Mouse (Mus musculus): ENCODE data around the gene Tmem86a. TPM values are rescaled to one million over a fixed set of nuclear protein-coding genes. Genes with fewer than 3 reads are reported as not detected.

The Tmem86a gene
- polyA plus RNA-seq, 1 experiment from 2014 or later, result 31.9 TPM

DNA sequence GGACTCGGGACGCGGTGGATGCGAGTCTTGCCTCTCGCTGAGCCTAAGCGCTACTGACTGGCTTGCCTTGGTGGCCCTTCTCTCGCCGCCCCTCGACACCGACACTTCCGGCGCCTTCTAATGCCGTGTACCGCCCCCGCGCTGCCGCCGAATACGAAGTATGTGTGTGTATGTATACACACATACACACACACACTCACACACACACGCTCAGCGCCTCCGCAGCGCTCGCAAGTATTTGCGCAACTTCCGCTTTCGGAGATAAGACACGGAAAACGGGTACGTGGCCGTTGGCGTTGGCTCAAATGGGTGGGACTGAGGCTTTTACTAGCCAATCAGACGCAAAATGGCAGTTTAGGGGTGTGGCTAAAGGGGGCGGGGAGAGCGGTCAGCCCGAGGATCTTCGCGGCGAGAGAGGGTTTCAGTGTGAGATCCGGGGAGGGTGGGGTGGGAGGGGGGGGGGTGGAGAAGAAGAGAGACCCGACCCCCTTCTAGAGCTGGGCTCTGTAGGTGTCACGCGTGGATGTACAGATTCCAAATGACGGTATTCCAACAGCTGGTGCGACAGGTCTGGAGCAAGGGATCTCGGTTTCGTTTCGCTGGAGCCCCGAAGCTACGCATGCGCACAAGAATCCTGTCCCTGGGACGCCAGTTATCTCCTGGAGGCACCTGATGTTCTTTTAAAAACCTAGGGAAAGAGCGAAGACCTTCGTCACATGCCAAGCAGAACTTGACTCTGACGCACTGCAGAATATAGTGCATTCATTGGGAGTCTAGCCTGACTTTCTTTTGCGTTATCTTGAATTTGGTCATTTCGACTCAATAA is 42.0 kb upstream of the Tmem86a start, which contains the start of gene Spty2d1:
Spty2d1 (minus strand) TSS at position 244 of the 826 bp plus-strand sequence.
- WGBS, result 1% methylated on average over 57 of the region's 57 CpGs
- H3K9ac ChIP-seq, result peak within 1 kb of the TSS; percentile 64
- peak within 1 kb of the TSS; percentile 91 for H3K27ac ChIP-seq (ENCODE audit: low read depth)
- no peaks in the 10 kb centered on the region for H3K27me3 ChIP-seq (ENCODE audit: insufficient read depth, low read length)
- TF ChIP-seq CTCF (IDR thresholded peaks at IDR 0.05; ENCODE audit: low read depth), result no peak
- H3K36me3 ChIP-seq (ENCODE audit: insufficient read depth), result no peaks in the 10 kb centered on the region
- ATAC-seq (ENCODE audit: insufficient read depth) (peak; percentile 96), DNase-seq (peak; percentile 100)
- peak within 1 kb of the TSS; percentile 92 for H3K4me2 ChIP-seq
- H3K9me3 ChIP-seq (ENCODE audit: low read depth, low read length), result no peaks in the 10 kb centered on the region
- H3K4me3 ChIP-seq (ENCODE audit: low read depth, low read length), result peak within 1 kb of the TSS; percentile 60
- H3K4me1 ChIP-seq (ENCODE audit: insufficient read depth), result no peaks in the 10 kb centered on the region

DNA sequence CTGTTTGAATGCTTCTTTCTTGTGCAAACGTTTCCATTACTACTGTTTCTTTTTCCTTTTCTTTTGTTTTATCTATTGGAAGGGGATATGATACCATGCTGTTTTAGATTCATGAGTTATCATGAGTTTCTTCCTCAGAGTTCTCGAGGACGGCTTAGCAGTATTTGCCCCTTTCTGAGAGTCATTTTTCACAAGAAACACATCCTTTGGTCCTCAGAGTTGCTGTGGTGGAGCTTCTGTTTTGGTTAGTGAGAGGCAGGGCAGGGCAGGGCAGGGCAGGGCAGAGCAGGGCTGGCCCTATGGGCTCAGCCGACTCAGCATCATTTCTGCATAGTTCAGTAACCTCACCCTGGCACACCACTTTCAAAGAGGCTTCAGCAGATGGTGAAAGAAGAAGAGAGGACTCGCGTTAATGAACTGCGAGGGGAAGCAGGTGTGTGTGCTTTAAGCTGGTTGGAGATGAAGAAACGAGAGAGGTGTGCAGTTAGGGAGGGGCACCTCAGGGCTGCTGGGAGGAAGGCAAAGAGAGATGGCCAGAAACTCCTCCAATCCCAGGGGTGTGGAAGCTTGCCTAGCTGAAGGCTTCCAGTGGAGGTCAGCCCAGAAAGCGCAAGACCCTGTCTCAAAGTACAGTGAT is 37.2 kb upstream of the Tmem86a start:
- H3K9me3 ChIP-seq (ENCODE audit: low read depth, low read length), result no peaks in the 10 kb centered on the region
- DNase-seq, result no peak
- H3K27ac ChIP-seq (ENCODE audit: low read depth), result 0 out of 2 replicates have a peak overlapping the region, but pooled peaks have one; percentile 8
- no peak overlapping the region for H3K9ac ChIP-seq
- no peak overlapping the region for H3K4me2 ChIP-seq
- peaks cover 7% of the 10 kb centered on the region for H3K4me1 ChIP-seq (ENCODE audit: insufficient read depth)
- H3K27me3 ChIP-seq (ENCODE audit: insufficient read depth, low read length), result no peaks in the 10 kb centered on the region
- 33% methylated on average over 9 of the region's 9 CpGs for WGBS
- TF ChIP-seq CTCF (IDR thresholded peaks at IDR 0.05; ENCODE audit: low read depth), result no peak
- no peak overlapping the region for H3K4me3 ChIP-seq (ENCODE audit: low read depth, low read length)
- ATAC-seq (ENCODE audit: insufficient read depth), result no peak
- no peaks in the 10 kb centered on the region for H3K36me3 ChIP-seq (ENCODE audit: insufficient read depth)

DNA sequence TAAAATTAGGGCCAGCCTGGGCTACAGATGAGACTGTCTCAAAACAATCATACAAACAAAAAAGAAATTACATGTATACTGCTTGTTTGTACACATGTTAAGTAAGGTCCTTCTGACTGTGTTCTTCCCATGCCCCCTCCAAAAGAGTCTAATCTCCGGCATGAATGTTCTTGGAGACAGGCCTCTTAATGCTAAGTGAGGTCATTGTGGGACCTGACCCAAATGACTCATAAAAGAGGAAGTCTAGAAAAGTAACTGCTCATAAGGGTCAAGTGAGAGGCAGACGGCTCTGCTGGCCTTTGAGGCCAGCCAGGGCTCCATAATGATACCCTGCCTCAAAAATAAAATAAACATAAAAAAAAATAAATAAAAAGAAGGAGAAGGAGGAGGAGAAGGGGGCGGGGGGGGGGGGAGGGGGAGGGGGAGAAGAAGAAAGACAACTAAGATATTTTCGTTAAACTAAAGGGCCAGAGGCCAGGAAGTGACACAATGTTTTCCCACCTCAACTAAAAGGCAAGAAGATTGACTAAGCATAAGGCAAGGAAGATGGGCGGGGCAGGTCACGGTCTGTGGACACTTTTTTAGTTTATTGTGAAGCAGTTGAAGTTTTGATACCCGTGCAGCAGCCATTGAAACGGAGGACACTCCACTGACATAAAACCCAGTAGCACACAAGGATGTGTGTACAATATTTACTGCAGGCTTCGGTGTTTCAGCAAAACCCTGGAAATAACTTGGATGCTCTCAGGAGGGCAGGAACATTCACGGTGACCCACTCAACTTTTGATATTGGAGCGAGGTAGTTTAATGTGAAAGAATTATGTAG is 35.6 kb upstream of the Tmem86a start:
- H3K9ac ChIP-seq, result no peak overlapping the region
- peak overlapping the region; percentile 84 for H3K27ac ChIP-seq (ENCODE audit: low read depth)
- ATAC-seq (ENCODE audit: insufficient read depth) (no peak), DNase-seq (peak; percentile 58)
- H3K36me3 ChIP-seq (ENCODE audit: insufficient read depth), result no peaks in the 10 kb centered on the region
- no peak overlapping the region for H3K4me3 ChIP-seq (ENCODE audit: low read depth, low read length)
- no peak for TF ChIP-seq CTCF (IDR thresholded peaks at IDR 0.05; ENCODE audit: low read depth)
- H3K4me1 ChIP-seq (ENCODE audit: insufficient read depth), result peaks cover 7% of the 10 kb centered on the region
- no peaks in the 10 kb centered on the region for H3K9me3 ChIP-seq (ENCODE audit: low read depth, low read length)
- no peaks in the 10 kb centered on the region for H3K27me3 ChIP-seq (ENCODE audit: insufficient read depth, low read length)
- H3K4me2 ChIP-seq, result peak overlapping the region; percentile 43; the same call in 1 of the 2 replicates
- WGBS, result 49% methylated on average over 10 of the region's 11 CpGs

DNA sequence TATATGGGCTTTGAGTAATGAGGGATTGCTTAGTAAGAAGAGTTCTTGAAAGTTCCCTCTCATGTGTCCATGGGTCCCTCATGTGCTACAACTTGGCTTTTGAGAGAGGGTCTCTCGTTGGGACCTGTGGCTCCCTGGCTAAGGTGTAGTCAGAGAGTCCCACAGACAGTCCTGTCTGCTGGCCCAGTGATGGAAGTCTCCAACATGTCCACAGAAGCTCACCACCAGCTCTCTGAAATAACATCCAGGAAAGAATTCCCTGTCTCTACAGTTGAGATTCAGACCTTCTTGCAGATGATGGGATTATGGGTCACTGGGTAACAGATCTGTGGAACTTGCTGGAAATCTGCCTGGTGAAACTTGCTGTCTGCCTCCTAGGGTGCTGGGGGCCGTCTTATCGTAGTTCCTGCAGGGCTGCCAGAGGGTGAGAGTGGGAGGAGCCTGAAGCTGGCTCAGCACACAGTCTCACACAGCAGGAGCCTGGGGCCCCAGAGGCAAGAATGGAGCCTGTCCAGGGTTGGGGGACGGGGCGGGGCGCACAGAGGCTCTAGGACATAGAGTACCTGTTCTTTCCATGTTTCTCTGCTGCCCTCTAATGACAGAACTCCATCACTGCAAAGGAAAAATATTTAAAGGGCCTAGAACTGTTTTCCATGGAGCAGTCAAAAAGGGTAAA is 34.9 kb upstream of the Tmem86a start:
- H3K4me1 ChIP-seq (ENCODE audit: insufficient read depth), result peaks cover 7% of the 10 kb centered on the region
- peak; percentile 93 for DNase-seq
- H3K27me3 ChIP-seq (ENCODE audit: insufficient read depth, low read length), result no peaks in the 10 kb centered on the region
- ATAC-seq (ENCODE audit: insufficient read depth), result peak; percentile 99
- peak overlapping the region; percentile 43 for H3K4me2 ChIP-seq
- H3K36me3 ChIP-seq (ENCODE audit: insufficient read depth), result no peaks in the 10 kb centered on the region
- WGBS, result 8% methylated on average over 6 of the region's 6 CpGs
- H3K9me3 ChIP-seq (ENCODE audit: low read depth, low read length), result no peaks in the 10 kb centered on the region
- H3K4me3 ChIP-seq (ENCODE audit: low read depth, low read length), result no peak overlapping the region
- peak overlapping the region; percentile 23; the same call in 1 of the 2 replicates for H3K9ac ChIP-seq
- H3K27ac ChIP-seq (ENCODE audit: low read depth), result peak overlapping the region; percentile 84
- TF ChIP-seq CTCF (IDR thresholded peaks at IDR 0.05; ENCODE audit: low read depth), result peak; percentile 78

DNA sequence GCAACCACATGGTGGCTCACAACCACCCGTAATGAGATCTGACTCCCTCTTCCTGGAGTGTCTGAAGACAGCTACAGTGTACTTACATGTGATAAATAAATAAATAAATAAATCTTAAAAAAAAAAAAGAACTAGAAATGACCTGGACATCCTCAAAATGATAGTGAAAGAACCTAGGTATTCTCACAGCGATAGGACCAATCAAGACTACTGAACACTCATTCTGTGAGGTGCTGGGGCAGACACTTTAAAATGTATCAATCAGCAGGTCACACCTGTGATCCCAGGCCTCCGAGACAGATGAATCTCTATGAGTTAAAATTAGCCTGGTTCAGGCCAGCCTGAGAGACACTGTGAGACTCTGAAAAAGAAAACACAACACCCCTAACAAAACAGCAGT is 33.8 kb upstream of the Tmem86a start:
- H3K4me2 ChIP-seq, result no peak overlapping the region
- DNase-seq (no peak), ATAC-seq (ENCODE audit: insufficient read depth) (no peak)
- H3K9ac ChIP-seq, result no peak overlapping the region
- no peaks in the 10 kb centered on the region for H3K27me3 ChIP-seq (ENCODE audit: insufficient read depth, low read length)
- peaks cover 7% of the 10 kb centered on the region for H3K4me1 ChIP-seq (ENCODE audit: insufficient read depth)
- WGBS, result 74% methylated on average over 3 of the region's 3 CpGs
- no peaks in the 10 kb centered on the region for H3K9me3 ChIP-seq (ENCODE audit: low read depth, low read length)
- no peak overlapping the region for H3K4me3 ChIP-seq (ENCODE audit: low read depth, low read length)
- H3K36me3 ChIP-seq (ENCODE audit: insufficient read depth), result no peaks in the 10 kb centered on the region
- no peak for TF ChIP-seq CTCF (IDR thresholded peaks at IDR 0.05; ENCODE audit: low read depth)
- H3K27ac ChIP-seq (ENCODE audit: low read depth), result no peak overlapping the region

DNA sequence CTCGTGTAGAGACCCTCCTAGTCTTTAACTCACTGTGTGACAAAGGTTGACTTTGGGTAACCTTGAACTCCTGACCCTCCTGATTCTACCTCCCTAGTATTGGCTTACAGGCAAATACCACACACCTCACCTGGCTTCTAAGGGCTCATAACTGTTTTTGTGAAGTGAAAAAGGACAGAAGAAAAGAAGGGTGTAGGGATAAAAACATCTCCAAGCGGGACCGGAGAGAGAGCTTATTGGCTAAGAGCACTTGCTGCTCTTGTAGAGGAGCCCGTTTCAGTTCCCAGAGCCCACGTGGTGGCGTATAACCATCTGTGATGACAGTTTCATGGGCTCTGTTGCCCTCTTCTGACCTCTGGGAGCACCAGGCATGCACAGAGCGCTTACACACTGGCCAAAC is 33.3 kb upstream of the Tmem86a start:
- Histone ChIP-seq H3K36me3 (ENCODE audit: insufficient read depth) (no peaks in the 10 kb centered on the region), H3K4me3 (ENCODE audit: low read depth, low read length) (no peak overlapping the region), H3K27ac (ENCODE audit: low read depth) (no peak overlapping the region), H3K4me2 (no peak overlapping the region), H3K27me3 (ENCODE audit: insufficient read depth, low read length) (no peaks in the 10 kb centered on the region), H3K9ac (no peak overlapping the region), H3K9me3 (ENCODE audit: low read depth, low read length) (no peaks in the 10 kb centered on the region), H3K4me1 (ENCODE audit: insufficient read depth) (peaks cover 7% of the 10 kb centered on the region)
- ATAC-seq (ENCODE audit: insufficient read depth) (no peak), DNase-seq (no peak)
- WGBS, result 72% methylated on average over 7 of the region's 7 CpGs
- TF ChIP-seq CTCF (IDR thresholded peaks at IDR 0.05; ENCODE audit: low read depth), result no peak

All from lung, embryonic 14.5 days (tissue).